24 mouse cellular contexts compared by ENCODE assay signal in genomic region chr3:146686428-146686827, GRCm38 (mm10). TPM values are rescaled to one million over a fixed set of nuclear protein-coding genes. Genes with fewer than 3 reads are reported as not detected.
DNase-seq lines count a peak whose midpoint lies in the region; ATAC-seq lines count a peak whose summit lies in the region.
"Had no signal": no experiment of that assay in that cellular context is flagged by ENCODE, and none has a peak within 500 bp of the region (broad histone marks: within the 10 kb centered on the region; RNA-seq: fewer than 3 reads in every experiment).

No protein-coding gene starts in this region.

- peaks cover 26% of the 10 kb centered on the region for H3K27me3 ChIP-seq in liver, embryonic 15.5 days

- H3K27ac ChIP-seq in liver, embryonic 15.5 days (replicated peaks) = no peak overlapping the region
- H3K27ac ChIP-seq: neural tube, embryonic 15.5 days had no signal

- ATAC-seq in liver, embryonic 15.5 days (ENCODE audit: insufficient read depth) = peak; percentile 51
- ATAC-seq: forebrain, postnatal 0 days had no signal

- H3K4me1 ChIP-seq in liver, embryonic 15.5 days (replicated peaks) = peaks cover 29% of the 10 kb centered on the region

- H3K4me2 ChIP-seq in liver, embryonic 15.5 days = no peak overlapping the region

- no peaks in the 10 kb centered on the region for H3K9me3 ChIP-seq in liver, embryonic 15.5 days (replicated peaks)
- H3K9me3 ChIP-seq: megakaryocyte, embryonic 14.5 days; neural tube, embryonic 15.5 days had no signal

- WGBS in liver, embryonic 15.5 days (ENCODE audit: insufficient replicate concordance) = 25% methylated on average over 8 of the region's 8 CpGs

- H3K9ac ChIP-seq in liver, embryonic 15.5 days = no peak overlapping the region
- H3K9ac ChIP-seq: forebrain, postnatal 0 days; neural tube, embryonic 15.5 days had no signal

- DNase-seq in thymus, postnatal 0 days (ENCODE audit: low spot score) = peak; percentile 18
- no peak for DNase-seq in thymus, postnatal 25 days
- DNase-seq in T-cell, adult 2 months (ENCODE audit: low spot score) = peak; percentile 45
- peak; percentile 61 to 78 for DNase-seq in natural killer cell, adult 2 months (ENCODE audit: low spot score in 2 of 2)
- no peak for DNase-seq in layer of hippocampus, adult 18-20 months (ENCODE audit: low spot score in 2 of 2)
- no peak for DNase-seq in frontal cortex, postnatal 10 days (ENCODE audit: low spot score in 2 of 2)
- DNase-seq in adrenal gland, postnatal 14 days = no peak
- DNase-seq: adrenal gland, postnatal 10 days; cerebellum, adult 9-11 months; forebrain, postnatal 0 days; heart, postnatal 14 days; kidney, adult 2 months; kidney, postnatal 36 days; left cerebral cortex, postnatal 4 days; lung, adult 2 months; retina, postnatal 1 day had no signal

- no peaks in the 10 kb centered on the region for H3K36me3 ChIP-seq in liver, embryonic 15.5 days (replicated peaks)
- H3K36me3 ChIP-seq: neural tube, embryonic 15.5 days had no signal

- no peak overlapping the region for H3K4me3 ChIP-seq in liver, embryonic 15.5 days (replicated peaks)
- H3K4me3 ChIP-seq: erythroblast, embryonic 14.5 days; megakaryocyte, embryonic 14.5 days; neural tube, embryonic 15.5 days had no signal

RNA-seq across cellular contexts. Expression of gene Samd13, which starts 1.0 kb away (rescaled TPM):
- 0.57 and 0.71 TPM in 2 replicates for polyA plus RNA-seq in thymus, postnatal 0 days (2015; fragmentation: Nextera tagmentation; extraction: Ambion mirVana)
- 0.33 and 0.45 TPM in 2 replicates for polyA plus RNA-seq in liver, embryonic 15.5 days (2015; fragmentation: Nextera tagmentation; extraction: Ambion mirVana)
- not detected for total RNA-seq in layer of hippocampus, adult 18-20 months (2021)
- total RNA-seq in adrenal gland, postnatal 14 days (2021) = 0.82 and 0.83 TPM in 2 replicates
- polyA plus RNA-seq: erythroblast, embryonic 14.5 days; small intestine, adult 2 months had no signal

RNA-seq across cellular contexts. Expression of gene 4930503B20Rik, which starts 35.3 kb away (rescaled TPM):
- not detected in 2 replicates for polyA plus RNA-seq in thymus, postnatal 0 days (2015; fragmentation: Nextera tagmentation; extraction: Ambion mirVana)
- not detected in 2 replicates for polyA plus RNA-seq in liver, embryonic 15.5 days (2015; fragmentation: Nextera tagmentation; extraction: Ambion mirVana)
- total RNA-seq in layer of hippocampus, adult 18-20 months (2021) = not detected
- not detected in 2 replicates for total RNA-seq in adrenal gland, postnatal 14 days (2021)
- total RNA-seq: adrenal gland, postnatal 10 days; forebrain, postnatal 0 days; midbrain, postnatal 0 days had no signal
- polyA plus RNA-seq: erythroblast, embryonic 14.5 days; hindbrain, embryonic 16.5 days; kidney, adult 2 months; lung, adult 2 months; midbrain, postnatal 0 days; neural tube, embryonic 15.5 days; small intestine, adult 2 months; stomach, embryonic 14.5 days had no signal

Comparison
In these comparisons a context has a peak if more than half of its experiments do, and no peak if none do; other contexts are left out.
1. DNase-seq: peak in thymus, postnatal 0 days (single experiment), T-cell, adult 2 months (single experiment) and natural killer cell, adult 2 months (2 of 2); none in thymus, postnatal 25 days (single experiment), layer of hippocampus, adult 18-20 months (0 of 2), frontal cortex, postnatal 10 days (0 of 2) and adrenal gland, postnatal 14 days (single experiment).